Mouse (Mus musculus) G1E-ER4 (cell line): ENCODE measurements around the gene 6430548M08Rik. TPM values are rescaled to one million over a fixed set of nuclear protein-coding genes. Genes with fewer than 3 reads are reported as not detected.

Experiments
- GATA1 ChIP-seq: IDR thresholded peaks from one replicate; pipeline ENCODE4 v1.8.0; 2012; ENCODE audit warnings: low read length, inconsistent platforms
- polyA plus RNA-seq: library from polyadenylated mRNA; stranded (reverse); fragments of >175 nt; gene quantifications from 2 replicates; pipeline ENCODE4 v1.2.3, GENCODE M21; 2012

6430548M08Rik gene
- 0.16 TPM in 1 of 2 replicates, not detected in the other for polyA plus RNA-seq

DNA sequence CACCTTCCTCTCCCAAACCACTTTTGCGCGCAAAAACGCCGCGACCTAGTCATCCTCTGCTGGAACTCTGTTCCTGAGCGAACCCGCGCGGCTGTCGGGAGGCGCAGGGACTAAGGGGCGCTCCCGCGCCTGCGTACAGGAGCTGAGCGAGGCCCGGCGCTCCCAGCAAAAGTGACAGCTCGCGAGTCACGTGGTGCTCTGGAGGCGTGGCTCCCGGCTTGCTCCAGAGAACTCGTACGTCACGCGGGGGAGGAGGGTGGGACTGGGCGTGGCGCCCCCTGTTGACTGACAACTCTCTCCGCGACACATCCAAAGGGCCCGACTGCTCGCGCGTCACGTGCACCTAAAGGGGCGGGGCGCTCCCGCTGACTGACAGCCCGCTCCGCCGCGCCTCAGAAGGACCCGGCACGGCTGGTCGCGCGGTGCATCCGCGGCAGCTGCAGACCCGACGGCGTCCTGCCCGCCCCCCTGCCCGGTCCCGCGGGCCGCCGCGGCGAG lies at the start of gene 6430548M08Rik:
TSS of gene 6430548M08Rik (plus strand) at position 395 of the 498 bp plus-strand sequence.
- no peak for TF ChIP-seq GATA1

DNA sequence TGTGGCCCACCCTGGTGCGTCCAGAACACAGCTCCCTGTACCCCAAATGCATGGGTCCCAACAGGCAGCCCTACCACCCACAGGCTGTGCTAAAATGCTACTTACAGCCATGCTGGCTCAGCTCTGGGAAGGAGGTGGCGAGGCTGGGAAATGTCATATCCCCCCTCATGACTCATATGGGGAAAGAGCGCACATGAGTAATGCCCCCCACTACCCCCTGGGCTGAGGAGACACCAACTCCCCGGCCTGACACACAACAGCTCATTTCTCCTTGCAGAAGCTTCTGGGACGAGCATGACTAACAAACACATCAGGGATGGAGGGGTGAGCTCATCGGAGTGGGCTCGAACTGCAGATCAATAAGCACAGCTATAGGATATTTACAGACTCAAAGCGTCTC lies 48.3 kb upstream of the 6430548M08Rik start:
- no peak for TF ChIP-seq GATA1

DNA sequence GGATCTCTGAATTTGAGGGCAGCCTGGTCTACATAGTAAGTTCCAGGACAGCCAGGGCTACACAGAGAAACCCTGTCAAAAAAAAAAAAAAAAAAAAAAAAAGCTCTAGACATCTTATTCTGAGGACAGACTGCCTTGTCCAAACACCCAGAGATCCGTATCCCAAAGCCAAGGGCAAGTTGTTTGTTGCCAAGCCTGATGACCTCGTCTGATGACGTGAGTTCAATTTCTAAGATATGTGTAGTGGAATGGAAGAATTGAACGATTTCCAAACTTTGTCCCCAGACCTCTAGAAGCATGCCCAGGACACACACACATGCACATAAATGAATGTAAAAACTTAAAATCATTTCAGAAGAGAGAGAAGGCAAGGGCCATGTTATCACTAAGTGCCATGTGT lies 47.7 kb upstream of the 6430548M08Rik start:
- TF ChIP-seq GATA1: no peak

DNA sequence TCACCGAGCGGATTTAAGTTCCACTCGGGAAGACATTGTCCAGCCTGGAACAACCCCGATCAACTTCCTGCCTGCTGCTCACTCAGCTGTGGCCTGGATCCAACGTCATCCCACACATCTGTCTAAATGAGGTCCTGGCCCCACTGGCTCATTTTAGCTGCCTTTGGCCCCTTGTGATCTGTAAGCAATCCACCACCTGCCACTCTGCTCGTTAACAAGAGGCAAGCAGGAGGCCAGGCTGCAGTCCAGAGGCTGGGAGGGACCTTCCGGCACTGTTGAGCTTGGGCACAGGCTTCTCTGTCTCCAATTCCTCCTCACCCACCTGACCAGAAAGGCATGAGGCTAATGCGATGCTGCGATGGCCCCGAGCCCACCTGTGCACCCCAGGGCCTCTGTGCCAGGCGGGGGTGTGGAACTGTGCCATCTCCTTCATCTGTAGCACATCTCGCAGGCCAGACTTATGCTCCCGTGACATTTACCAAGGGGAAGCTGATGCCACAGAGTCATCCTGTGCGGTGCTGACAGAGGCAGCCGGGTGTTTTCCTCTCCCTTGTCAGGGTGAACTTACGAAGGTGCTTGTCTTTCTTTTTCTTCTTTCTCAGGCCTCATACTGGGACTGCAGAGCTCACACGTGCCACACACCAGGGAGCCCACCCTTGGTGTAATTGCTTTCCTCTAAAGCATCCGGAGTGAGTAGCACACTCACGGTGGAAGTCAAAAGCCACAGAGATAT lies 45.9 kb upstream of the 6430548M08Rik start:
- no peak for TF ChIP-seq GATA1

- no peak for TF ChIP-seq GATA1
These were observed 42.3 kb upstream of the 6430548M08Rik start for GRCm38 (mm10) chr8:120071684-120072083.

DNA sequence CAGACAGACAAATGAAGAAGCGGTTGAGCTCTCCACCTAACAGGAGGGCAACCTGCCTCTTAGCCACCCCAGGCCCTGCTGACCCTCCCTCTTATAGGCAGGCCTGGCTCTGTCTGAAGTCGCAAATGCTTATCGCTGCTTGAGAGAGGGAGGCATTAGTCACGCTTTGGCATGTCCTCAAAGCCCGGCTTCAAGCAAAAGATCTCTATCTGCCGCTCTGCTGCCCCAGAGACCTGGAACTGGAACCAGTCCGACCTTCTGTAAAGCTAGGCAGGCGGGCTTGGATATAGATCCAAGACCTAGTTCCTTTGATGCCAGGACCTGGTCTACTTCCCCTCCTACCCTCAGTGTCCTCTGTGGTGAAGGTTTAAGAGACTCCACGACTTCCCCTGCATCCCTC lies 41.7 kb upstream of the 6430548M08Rik start:
- no peak for TF ChIP-seq GATA1

DNA sequence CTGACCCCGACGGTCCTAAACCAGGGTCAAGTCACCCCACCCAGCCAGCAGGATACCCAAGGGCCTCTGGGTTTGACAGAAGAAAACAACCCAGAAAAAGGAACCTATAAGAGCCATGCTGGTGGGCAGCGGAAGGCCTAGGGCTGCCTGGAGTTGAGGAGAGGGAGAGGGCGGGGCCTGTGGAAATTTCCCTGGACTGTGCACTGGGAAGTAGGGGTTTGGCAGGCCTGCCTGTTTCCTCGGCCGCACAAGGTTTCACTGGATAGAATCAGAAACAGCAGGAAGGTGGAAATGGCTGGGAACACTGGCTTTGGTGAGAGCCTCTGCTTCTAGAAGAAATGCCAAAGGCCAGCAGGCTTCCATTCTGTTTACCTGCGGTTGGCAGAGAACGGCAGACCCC lies 41.1 kb upstream of the 6430548M08Rik start:
- TF ChIP-seq GATA1: no peak

DNA sequence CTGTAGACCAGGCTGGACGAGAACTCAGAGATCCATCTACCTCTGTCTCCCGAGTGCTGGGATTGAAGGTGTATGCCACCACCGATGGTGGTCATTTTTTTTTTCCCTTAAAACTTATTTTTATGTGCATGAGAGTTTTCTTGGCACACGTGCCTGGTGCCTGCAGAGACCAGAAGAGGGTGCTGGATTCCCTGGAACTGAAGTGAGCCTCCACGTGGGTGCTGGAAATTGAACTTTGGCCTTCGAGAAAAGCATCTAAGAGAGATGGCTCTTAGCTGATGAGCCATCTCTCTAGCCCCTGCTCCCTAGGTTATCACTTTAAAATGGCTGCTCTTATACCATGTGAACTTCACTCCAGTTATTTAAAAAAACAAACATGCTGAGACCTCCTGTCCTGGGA lies 39.4 kb upstream of the 6430548M08Rik start:
- no peak for TF ChIP-seq GATA1

DNA sequence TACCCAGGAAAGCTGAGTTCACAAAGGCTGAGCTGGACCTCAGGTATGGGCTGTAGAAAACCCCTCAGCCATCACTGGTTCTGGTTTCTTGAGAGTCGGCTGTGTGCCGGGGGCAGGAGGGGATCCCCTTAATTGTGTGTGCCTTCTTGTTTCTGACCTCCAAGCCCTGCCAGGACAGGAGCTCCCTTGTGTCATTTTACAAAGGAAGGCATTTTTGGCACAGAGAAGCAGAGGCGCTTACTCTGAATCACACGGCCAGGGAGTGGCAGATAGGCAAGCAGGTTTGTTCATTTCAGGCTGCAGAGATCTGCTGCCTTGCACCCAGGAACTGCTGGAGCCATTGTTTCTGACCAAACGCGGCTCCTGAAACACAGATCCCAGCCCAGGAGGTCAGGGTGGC lies 38.6 kb upstream of the 6430548M08Rik start:
- TF ChIP-seq GATA1: no peak

- no peak for TF ChIP-seq GATA1
These were observed 35.9 kb upstream of the 6430548M08Rik start for GRCm38 (mm10) chr8:120078080-120078479.

DNA sequence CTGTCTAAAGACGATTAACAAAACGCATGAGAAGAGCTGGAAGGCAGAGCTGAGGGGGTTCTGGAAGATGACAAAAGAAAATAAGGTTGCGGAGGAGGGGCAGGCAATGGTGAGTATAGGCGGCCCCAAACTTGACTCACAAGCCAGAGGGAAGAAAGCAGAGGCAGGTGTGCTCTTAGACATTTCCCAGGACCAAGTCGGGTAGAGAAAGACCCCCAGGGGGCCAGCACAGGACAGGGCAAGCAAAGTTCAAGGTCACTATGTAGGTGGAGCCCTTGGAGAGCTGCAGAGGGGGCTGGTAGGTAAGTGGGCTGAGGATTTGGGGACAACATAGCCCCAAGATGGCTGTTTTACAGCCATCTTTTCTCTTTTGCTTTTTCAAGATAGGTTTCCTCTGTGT lies 34.6 kb upstream of the 6430548M08Rik start:
- no peak for TF ChIP-seq GATA1

DNA sequence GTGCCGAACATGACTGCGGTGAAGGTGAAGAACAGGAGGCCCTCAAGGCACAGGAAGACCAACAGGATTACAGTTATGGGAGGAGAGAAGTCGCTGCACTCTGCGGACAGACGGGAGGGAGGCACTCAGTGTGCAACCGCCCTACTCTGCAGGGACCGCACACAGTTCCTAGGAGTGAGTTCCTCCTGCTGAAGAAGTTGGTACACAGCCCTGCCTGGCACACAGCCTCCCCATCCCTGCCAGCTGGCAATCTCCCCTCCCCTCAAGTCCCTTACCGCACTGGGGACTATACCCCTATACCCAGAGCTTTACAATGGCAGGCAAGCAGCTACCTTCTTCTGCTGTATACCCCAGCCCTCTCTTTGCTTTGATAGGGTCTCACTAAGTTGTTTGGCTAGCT lies 30.7 kb upstream of the 6430548M08Rik start:
- TF ChIP-seq GATA1: no peak

DNA sequence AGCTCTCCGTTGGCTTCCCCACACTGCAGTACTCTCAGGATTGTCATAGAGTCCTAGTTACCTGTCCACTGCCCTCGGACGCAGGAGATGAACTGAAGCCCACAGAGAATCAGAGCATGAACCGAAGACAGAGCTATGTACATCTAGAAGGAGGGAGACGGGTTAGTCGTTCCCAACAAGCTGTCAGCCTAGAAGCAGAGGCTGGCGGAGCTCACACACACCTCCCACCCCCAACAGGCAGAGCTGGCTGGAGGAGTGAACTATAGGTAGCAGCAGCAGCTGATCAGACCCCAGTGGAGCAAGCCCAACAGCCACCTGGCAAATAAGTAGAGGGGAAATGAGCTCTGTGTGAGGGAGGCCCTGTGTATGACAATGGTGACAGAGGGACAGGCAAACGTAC lies 29.2 kb upstream of the 6430548M08Rik start:
- no peak for TF ChIP-seq GATA1

- TF ChIP-seq GATA1: no peak
These were observed 24.4 kb upstream of the 6430548M08Rik start for GRCm38 (mm10) chr8:120089511-120089910.

DNA sequence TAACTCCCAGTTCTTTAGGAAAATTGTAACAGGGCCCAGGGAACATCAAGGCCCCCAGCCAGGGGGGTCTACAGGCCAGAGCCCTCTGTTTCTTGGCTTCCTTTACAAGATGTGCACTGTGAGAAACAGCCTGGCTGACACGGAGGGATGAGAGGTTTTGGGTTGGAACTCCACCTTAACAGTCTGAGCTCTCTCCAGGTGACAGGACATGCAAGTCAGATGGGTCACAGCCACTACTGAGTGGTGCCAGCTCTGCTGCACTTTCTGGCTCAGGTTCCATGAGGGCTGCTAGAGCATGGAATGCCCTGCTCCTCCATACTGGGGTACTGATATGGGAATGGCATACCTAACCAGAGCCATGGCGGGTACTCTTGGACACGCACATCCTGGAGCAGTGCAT lies 22.9 kb upstream of the 6430548M08Rik start:
- TF ChIP-seq GATA1: no peak

DNA sequence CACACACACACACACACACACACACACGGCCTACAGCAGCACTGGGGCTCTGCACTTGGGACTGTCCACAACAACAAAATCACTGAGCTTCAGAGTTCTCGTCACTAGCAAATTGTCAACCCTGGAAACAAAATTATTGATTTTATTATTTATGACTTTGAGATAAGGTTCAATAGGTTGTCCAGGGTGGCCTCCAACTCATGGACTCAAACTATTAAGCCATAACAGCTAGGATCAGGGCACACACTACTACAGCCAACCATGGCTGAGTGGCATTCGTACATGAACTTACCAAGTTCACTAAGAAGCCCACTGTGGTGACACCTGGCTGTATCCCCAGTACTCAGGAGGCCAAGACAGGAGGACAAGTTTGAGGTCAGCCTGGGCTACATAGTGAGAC lies 20.8 kb upstream of the 6430548M08Rik start:
- TF ChIP-seq GATA1: no peak

- no peak for TF ChIP-seq GATA1
These were observed 19.2 kb upstream of the 6430548M08Rik start for GRCm38 (mm10) chr8:120094801-120095200.
